Mouse (Mus musculus): ENCODE measurements at regions not wholly inside any gene's neighbourhood (a gene's known extent, or its start where the extent isn't known, plus 50 kb on each side); places are given as distances from the start of the nearest gene placed in this dataset.

DNA sequence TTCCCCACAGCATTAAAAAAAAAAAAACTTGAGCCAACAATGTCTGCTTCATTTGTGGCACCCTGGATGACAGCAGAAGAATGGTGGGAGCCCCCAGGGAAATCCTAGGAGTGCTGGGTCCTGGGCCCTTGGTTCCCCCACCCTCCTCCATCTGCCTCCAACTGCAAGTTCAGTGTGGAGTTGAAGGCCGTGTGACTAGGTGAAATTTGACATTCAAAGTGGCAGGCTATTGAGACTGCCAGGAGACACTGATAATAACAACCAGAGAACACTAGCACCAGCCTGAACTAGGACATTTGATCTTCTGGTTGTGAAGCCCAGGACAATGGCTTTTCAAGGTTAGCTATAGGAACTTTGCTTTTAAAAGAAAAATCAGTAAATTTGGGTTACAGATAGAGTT is 74.0 kb downstream of the Adamts15 start:
- DNase-seq: no peak

- DNase-seq: no peak
These were observed 76.5 kb downstream of the Adamts15 start for GRCm38 (mm10) chr9:30845609-30846290.

DNA sequence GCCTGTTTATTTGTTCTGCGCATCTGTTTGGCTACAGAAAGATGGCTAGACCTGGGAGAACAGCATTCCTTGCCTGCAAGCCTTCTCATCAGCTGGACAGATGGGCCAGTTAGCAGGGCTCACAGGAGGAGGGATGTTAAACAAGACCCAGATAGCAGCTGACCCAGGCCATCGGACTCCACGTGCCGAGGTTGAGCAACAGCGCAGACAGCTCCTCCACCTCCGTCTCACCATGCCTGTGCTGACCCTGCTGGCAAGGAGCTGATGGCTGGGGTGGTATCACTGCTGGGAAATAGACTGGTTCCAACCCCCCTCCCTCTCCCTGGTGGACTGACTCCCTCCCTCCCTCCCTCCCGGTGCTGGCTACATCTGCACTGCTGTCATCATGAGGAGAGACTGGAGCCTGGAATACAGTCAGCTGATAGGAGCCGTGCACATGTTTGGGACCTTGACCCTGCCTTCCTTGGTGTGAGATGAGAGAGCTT is 78.1 kb downstream of the Adamts15 start:
- DNase-seq: no peak

- DNase-seq: no peak
These were observed 87.3 kb downstream of the Adamts15 start for GRCm38 (mm10) chr9:30834908-30835307.

DNA sequence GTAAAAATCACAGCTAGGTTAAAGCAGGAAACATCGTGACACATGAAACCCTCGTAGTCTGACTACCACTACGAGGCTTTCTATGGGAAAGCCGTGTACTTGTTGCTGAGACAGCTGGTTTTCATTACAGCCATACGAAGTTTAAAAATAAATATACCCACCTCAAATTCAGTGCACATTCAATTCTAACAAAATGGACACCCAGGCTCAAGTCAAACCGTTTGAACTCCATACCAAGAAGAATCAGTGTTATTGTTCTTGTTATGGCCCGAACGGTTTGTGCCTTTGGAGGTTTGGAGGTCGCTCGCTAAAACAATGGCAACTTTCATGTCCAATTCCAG is 87.7 kb downstream of the Adamts15 start:
- no peak for DNase-seq

DNA sequence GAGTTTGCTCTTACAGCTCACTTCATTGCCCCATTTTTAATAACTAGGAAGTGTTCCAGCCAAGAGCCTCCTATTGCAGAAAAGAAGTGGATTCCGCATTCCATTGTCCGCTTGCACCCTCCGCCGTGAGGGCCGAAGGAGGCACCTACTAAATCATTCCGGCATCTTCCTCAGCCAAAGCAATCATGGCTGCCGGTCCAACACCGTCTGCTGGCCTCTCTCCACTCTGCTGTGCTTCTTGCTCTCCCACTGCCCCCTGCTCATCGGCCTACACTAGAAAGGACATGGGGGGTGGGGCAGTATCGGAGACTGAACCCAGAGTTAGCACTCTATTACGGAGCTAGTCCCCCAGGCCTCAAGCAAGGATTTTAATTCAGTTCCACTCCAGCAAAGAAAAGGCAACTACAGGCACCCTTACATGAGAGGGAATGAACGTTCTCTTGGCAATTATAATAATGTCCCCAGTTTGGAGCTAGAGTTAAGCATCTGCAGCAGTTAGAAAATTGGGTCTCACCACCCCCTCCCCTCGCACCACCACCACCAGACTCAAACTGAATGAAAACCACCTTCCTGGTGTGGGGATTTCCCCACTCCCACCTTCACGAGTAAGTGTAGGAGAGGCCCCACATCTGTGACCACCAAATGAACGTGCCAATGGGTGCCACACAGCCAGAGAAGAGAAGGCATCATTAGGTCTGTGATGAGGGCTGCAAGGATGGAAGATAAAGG is 88.3 kb downstream of the Adamts15 start:
- DNase-seq: no peak

DNA sequence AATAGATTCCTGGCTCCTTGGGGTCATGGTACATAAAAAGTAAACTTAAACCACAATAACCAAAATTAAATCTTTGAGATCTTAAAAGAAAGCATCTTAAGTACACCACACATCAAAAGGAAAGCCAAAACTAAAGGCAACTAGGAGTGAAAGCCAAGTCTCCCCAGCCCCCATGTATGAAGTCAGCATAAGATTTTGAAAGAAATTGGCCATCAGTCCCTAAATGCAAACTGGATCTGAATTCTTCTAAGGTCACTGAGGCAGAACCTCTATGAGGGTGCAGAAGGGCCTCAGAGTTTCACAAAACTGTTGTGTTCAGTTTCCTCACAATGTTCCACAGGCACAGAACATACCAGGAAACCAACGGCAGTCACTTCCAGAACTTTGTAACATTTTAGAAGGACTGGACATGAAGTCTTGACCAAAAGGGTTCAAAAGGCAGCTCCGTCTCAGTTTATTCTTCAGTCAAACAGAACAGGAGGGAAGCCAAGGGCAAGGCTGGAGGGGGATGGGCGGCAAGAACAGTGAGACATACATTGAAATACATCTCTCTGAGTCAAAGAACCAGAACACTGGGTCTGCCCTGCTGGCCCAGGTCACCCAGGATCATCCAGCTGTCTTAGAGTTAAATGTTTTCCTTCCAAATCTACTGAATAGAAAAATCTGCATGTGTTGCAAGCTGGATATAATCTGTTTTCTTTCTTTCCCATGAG is 92.9 kb downstream of the Adamts15 start:
- DNase-seq: peak; percentile 72

- DNase-seq: no peak
These were observed 94.5 kb downstream of the Adamts15 start for GRCm38 (mm10) chr9:30827780-30828179.

GRCm38 (mm10) chr9:30824056-30824625 is 98.1 kb downstream of the Adamts15 start:
- peak; percentile 75 for DNase-seq

- DNase-seq: peak; percentile 44
These were observed 101.4 kb downstream of the Adamts15 start for GRCm38 (mm10) chr9:30820806-30821375.

DNA sequence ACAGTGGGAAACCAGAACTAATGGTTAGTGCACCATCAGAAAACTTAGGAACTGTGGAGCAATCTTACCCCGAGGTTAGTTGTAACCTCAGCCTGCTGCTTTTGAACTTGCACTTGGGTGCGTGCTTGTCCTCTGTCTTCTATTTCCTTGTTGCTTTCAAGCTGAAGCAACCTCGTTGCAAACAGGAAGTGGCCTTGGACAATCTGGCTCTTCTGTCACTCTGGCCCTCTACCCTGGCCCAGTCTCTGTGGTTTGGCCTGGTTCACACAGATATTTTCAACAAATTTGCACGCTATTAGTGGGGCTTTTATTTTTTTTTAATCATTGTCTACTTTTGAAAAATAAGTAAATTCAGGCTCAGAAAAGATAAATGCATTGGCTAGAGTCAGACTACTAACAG is 109.0 kb downstream of the Adamts15 start:
- peak; percentile 18 for DNase-seq

GRCm38 (mm10) chr9:30810843-30811242 is 111.4 kb downstream of the Adamts15 start:
- no peak for DNase-seq

- no peak for DNase-seq
These were observed 112.0 kb downstream of the Adamts15 start for GRCm38 (mm10) chr9:30810290-30810689.

DNA sequence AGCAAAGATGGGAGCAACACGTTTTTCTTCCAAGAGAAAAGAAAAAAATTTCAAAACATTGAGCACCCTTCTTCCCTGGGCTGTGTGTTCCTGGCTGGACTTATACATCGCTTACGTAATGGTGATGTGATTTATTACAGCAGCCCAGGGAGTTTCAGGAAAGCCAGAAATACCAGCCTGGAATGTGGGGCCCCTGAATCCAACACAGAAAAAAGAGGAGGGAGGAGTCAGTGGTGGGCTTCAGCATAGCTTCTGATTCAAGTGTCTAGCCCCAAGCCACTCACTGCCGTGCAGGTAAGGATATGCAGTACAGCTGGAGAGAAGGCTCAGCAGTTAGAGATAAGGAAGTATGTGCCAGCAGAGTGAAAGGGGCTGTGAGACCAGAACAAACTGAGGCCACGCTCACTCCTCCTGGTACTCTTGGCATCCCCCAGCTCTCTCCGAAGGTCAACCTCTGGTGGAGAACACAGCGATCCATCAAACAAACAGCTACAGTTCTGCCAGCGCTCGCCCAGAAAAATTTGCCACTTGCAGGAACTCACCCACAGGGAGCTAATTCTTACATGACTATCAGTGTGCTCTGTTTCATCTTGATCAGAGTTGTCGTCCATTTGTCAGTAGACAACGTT is 113.3 kb downstream of the Adamts15 start:
- no peak for DNase-seq

- DNase-seq: no peak
These were observed 118.3 kb downstream of the Adamts15 start for GRCm38 (mm10) chr9:30803755-30804532.

- DNase-seq: no peak
These were observed 119.4 kb downstream of the Adamts15 start for GRCm38 (mm10) chr9:30802826-30803225.

DNA sequence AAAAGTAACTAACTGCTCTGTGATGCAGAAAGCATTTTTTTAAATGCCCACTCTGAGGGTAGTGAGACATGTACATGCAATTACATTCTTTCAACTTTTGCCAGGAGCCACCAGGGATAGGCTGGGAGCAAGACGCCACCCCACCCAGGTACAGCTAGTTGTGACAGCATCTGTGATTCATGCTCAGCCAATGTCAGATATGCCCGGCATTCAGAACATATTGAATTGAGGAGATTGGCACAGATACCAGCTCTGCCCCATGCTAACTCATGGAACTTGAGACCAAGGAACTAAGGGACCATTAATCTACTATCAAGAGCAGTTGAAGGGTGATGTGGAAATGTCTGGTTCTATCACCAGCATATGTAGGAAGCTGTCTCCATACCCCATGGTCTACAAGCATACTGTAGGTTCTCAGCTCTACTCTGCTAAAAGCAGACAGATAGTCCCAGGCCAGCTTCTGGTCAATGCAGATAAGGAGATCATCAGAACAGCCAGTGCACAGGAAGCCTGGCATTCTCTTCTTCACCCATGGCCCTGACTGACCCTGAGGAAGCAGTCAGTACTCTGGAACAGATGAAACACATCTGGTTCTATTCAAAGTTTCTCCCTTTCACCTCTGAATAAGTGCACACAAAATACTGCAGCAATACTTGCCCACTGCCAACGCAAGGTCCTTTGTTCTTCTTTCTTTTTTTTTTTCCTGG is 127.4 kb downstream of the Adamts15 start:
- no peak for DNase-seq

DNA sequence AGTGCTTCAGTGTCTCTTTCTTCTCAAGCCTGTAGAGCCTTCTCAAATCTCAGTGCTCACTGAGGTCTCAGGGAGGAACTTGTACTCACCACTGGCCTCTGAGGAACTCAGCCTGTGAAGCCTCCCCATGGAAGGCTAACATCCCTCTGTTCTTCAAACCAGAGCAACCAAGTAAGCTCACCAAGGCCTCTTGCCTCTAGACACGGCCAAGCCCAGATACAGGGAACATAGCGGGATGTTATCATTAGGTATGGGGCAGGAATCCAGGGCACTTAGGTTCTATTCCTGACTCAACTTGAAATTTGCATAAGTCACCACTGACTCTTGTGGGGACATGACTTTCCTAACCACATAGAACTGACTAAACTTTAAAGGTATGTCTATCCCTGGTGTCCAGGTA is 141.0 kb downstream of the Adamts15 start:
- DNase-seq: no peak

DNA sequence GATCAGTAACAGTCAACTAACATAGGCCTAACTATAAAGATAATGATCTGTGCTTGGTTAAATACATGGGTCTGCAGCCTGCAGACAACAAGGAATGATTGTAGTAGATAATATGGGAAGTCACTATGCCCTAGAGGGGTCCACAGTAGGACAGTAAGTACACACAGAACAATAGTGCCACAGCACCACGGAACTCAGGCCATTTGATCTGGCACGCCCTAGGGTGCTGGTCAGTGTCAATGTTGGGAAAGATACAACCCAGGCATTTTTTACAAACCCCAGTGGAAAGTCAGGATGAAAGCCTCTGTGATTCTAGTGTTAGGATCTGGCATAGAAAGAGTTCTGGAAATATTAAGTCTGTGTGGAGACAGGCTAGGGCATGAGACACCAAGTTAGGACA is 144.4 kb downstream of the Adamts15 start:
- DNase-seq: no peak

DNA sequence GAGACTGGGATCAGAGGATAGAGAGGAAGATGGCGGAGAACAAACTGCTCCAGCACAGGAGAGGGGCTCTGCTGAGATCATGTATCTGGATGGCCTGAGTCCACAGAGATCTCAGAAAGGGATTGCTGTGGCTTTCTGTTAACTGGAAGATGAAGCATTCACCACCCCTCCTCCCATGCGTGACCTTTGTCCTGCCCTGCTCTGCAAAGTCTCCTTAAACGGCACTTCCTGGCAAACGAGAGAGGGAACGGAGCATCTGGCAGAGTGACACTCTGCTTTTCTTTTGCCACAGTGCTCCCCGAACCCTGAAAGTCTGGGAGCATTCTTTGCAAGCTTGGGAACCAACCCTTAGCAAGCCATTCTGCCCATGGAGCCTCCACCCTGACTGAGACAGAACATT is 147.1 kb downstream of the Adamts15 start:
- DNase-seq: peak; percentile 70

GRCm38 (mm10) chr9:30772456-30772855 is 149.8 kb downstream of the Adamts15 start:
- no peak for DNase-seq
